Mouse (Mus musculus) heart, adult 2 months (tissue): ENCODE results near the gene Tbc1d30.

Experiments
- CTCF ChIP-seq: fragments of 200-600 bp; IDR thresholded peaks from 2 replicates; pipeline ENCODE4 v1.8.1; 2022; ENCODE audit warnings: antibody characterized with exemption, mild to moderate bottlenecking, moderate library complexity
- POLR2A ChIP-seq: fragments of 200-500 bp; IDR thresholded peaks from 2 replicates; pipeline ENCODE4 v1.6.1; 2011; ENCODE audit warnings: mild to moderate bottlenecking, low read depth, low read length, control low read depth; ENCODE audit not compliant: insufficient read depth

GRCm38 (mm10) chr10:121351692-121352290, 713 bp upstream of the Tbc1d30 start:
- TF ChIP-seq CTCF (no peak), POLR2A (no peak)
